Mouse (Mus musculus) hindbrain, postnatal 0 days (tissue): ENCODE measurements at regions not wholly inside any gene's neighbourhood (a gene's known extent, or its start where the extent isn't known, plus 50 kb on each side); places are given as distances from the start of the nearest gene placed in this dataset.

Experiments used
- ATAC-seq: fragments of 200-750 bp; cut with Nextera tagmentation; 2 replicates; pipeline ENCODE4 v1.8.0; 2017; ENCODE audit warnings: mild to moderate bottlenecking, moderate TSS enrichment, moderate library complexity
- DNase-seq: peaks from one replicate; pipeline ENCODE4 v3.0.0-alpha.2; 2015; ENCODE audit warnings: low spot score
- H3K27ac ChIP-seq: fragments of 300-500 bp; sonication (generic); 2 replicates; pipeline ENCODE4 v1.5.1; 2014; ENCODE audit warnings: mild to moderate bottlenecking
- H3K27me3 ChIP-seq: fragments of 300-500 bp; sonication (generic); 2 replicates; pipeline ENCODE4 v1.6.1; 2014; ENCODE audit warnings: low read length, mixed read lengths; ENCODE audit not compliant: insufficient read depth
- H3K36me3 ChIP-seq: fragments of 300-500 bp; sonication (generic); 2 replicates; pipeline ENCODE4 v1.6.1; 2014; ENCODE audit warnings: low read length, mixed read lengths; ENCODE audit not compliant: insufficient read depth
- H3K4me1 ChIP-seq: fragments of 300-500 bp; sonication (generic); 2 replicates; pipeline ENCODE4 v1.6.1; 2014; ENCODE audit warnings: antibody characterized with exemption, low read length, mixed read lengths; ENCODE audit not compliant: insufficient read depth
- H3K4me2 ChIP-seq: fragments of 300-500 bp; sonication (generic); 2 replicates; pipeline ENCODE4 v1.6.1; 2014; ENCODE audit warnings: low read depth, mild to moderate bottlenecking, low read length, moderate library complexity, mixed read lengths
- H3K4me3 ChIP-seq: fragments of 300-500 bp; sonication (generic); 2 replicates; pipeline ENCODE4 v1.5.1; 2014; ENCODE audit warnings: low read length
- H3K9ac ChIP-seq: fragments of 300-500 bp; sonication (generic); replicated peaks from 2 replicates; pipeline ENCODE4 v1.6.1; 2014; ENCODE audit warnings: mild to moderate bottlenecking, low read length, moderate library complexity, mixed read lengths
- H3K9me3 ChIP-seq: fragments of 300-500 bp; sonication (generic); 2 replicates; pipeline ENCODE4 v1.6.1; 2016; ENCODE audit warnings: low read length, mixed read lengths
- CTCF ChIP-seq: IDR thresholded peaks from 2 replicates; pipeline ENCODE4 v1.5.1; 2016; ENCODE audit warnings: antibody characterized with exemption, control low read depth, low read depth
- WGBS: fragments of 180-500 bp; shearing (Covaris S2); extraction: QIAGEN DNeasy Blood & Tissue Kit; methylation state at CpG from one replicate; pipeline ENCODE4 v1.1.7; 2014; 5-methylcytosine and 5-hydroxymethylcytosine counted together

- H3K36me3 ChIP-seq = no peaks in the 10 kb centered on the region
- H3K4me3 ChIP-seq = no peak overlapping the region
- DNase-seq (no peak), ATAC-seq (no peak)
- no peak overlapping the region for H3K4me2 ChIP-seq
- TF ChIP-seq CTCF = no peak
- no peaks in the 10 kb centered on the region for H3K4me1 ChIP-seq
- no peaks in the 10 kb centered on the region for H3K9me3 ChIP-seq
- H3K27ac ChIP-seq = no peak overlapping the region
- no peaks in the 10 kb centered on the region for H3K27me3 ChIP-seq
- H3K9ac ChIP-seq = no peak overlapping the region
- 87% methylated on average over 7 of the region's 7 CpGs for WGBS
Observed at GRCm38 (mm10) chr16:24341736-24342135, 51.6 kb upstream of the Lpp start.

GRCm38 (mm10) chr16:24340646-24341045 is 52.7 kb upstream of the Lpp start:
- no peak overlapping the region for H3K4me2 ChIP-seq
- no peaks in the 10 kb centered on the region for H3K36me3 ChIP-seq
- H3K27ac ChIP-seq = no peak overlapping the region
- H3K4me1 ChIP-seq = no peaks in the 10 kb centered on the region
- DNase-seq = no peak
- H3K9me3 ChIP-seq = no peaks in the 10 kb centered on the region
- H3K27me3 ChIP-seq = no peaks in the 10 kb centered on the region
- H3K4me3 ChIP-seq = no peak overlapping the region
- TF ChIP-seq CTCF = no peak
- ATAC-seq = no peak
- 49% methylated on average over 7 of the region's 7 CpGs for whole genome bisulfite sequencing
- no peak overlapping the region for H3K9ac ChIP-seq

GRCm38 (mm10) chr16:24339320-24340265 is 53.7 kb upstream of the Lpp start:
- no peaks in the 10 kb centered on the region for H3K36me3 ChIP-seq
- no peak for TF ChIP-seq CTCF
- no peaks in the 10 kb centered on the region for H3K9me3 ChIP-seq
- H3K9ac ChIP-seq = no peak overlapping the region
- DNase-seq = no peak
- no peaks in the 10 kb centered on the region for H3K27me3 ChIP-seq
- no peaks in the 10 kb centered on the region for H3K4me1 ChIP-seq
- no peak overlapping the region for H3K4me2 ChIP-seq
- ATAC-seq = no peak
- H3K4me3 ChIP-seq = no peak overlapping the region
- no peak overlapping the region for H3K27ac ChIP-seq
- WGBS = 67% methylated on average over 10 of the region's 10 CpGs

GRCm38 (mm10) chr16:24338404-24338803 is 54.9 kb upstream of the Lpp start:
- H3K4me3 ChIP-seq = no peak overlapping the region
- WGBS = 92% methylated on average over 7 of the region's 7 CpGs
- no peak overlapping the region for H3K9ac ChIP-seq
- no peak for TF ChIP-seq CTCF
- H3K27me3 ChIP-seq = no peaks in the 10 kb centered on the region
- H3K27ac ChIP-seq = no peak overlapping the region
- DNase-seq (no peak), ATAC-seq (no peak)
- H3K4me1 ChIP-seq = no peaks in the 10 kb centered on the region
- H3K9me3 ChIP-seq = no peaks in the 10 kb centered on the region
- no peak overlapping the region for H3K4me2 ChIP-seq
- H3K36me3 ChIP-seq = no peaks in the 10 kb centered on the region

- no peak overlapping the region for H3K27ac ChIP-seq
- no peak for ATAC-seq
- 91% methylated on average over 2 of the region's 2 CpGs for WGBS
- no peaks in the 10 kb centered on the region for H3K4me1 ChIP-seq
- no peak overlapping the region for H3K4me2 ChIP-seq
- H3K9ac ChIP-seq = no peak overlapping the region
- no peak for TF ChIP-seq CTCF
- H3K27me3 ChIP-seq = no peaks in the 10 kb centered on the region
- H3K36me3 ChIP-seq = no peaks in the 10 kb centered on the region
- no peak overlapping the region for H3K4me3 ChIP-seq
- H3K9me3 ChIP-seq = no peaks in the 10 kb centered on the region
- DNase-seq = no peak
Observed at GRCm38 (mm10) chr16:24334389-24334788, 58.9 kb upstream of the Lpp start.

- no peaks in the 10 kb centered on the region for H3K36me3 ChIP-seq
- no peaks in the 10 kb centered on the region for H3K27me3 ChIP-seq
- no peak overlapping the region for H3K4me3 ChIP-seq
- no peaks in the 10 kb centered on the region for H3K4me1 ChIP-seq
- no peak overlapping the region for H3K4me2 ChIP-seq
- 87% methylated on average over 13 of the region's 13 CpGs for WGBS
- H3K9me3 ChIP-seq = no peaks in the 10 kb centered on the region
- TF ChIP-seq CTCF = no peak
- no peak overlapping the region for H3K9ac ChIP-seq
- no peak for DNase-seq
- no peak for ATAC-seq
- H3K27ac ChIP-seq = no peak overlapping the region
Observed at GRCm38 (mm10) chr16:24331446-24332020, 61.8 kb upstream of the Lpp start.

GRCm38 (mm10) chr16:24326571-24326970 is 66.7 kb upstream of the Lpp start:
- 83% methylated on average over 4 of the region's 4 CpGs for WGBS
- no peak overlapping the region for H3K27ac ChIP-seq
- no peak overlapping the region for H3K9ac ChIP-seq
- H3K36me3 ChIP-seq = no peaks in the 10 kb centered on the region
- no peak for TF ChIP-seq CTCF
- ATAC-seq (no peak), DNase-seq (no peak)
- no peaks in the 10 kb centered on the region for H3K9me3 ChIP-seq
- no peak overlapping the region for H3K4me3 ChIP-seq
- no peaks in the 10 kb centered on the region for H3K27me3 ChIP-seq
- no peak overlapping the region for H3K4me2 ChIP-seq
- H3K4me1 ChIP-seq = no peaks in the 10 kb centered on the region
